Mouse (Mus musculus): ENCODE results near the gene Tufm.

DNA sequence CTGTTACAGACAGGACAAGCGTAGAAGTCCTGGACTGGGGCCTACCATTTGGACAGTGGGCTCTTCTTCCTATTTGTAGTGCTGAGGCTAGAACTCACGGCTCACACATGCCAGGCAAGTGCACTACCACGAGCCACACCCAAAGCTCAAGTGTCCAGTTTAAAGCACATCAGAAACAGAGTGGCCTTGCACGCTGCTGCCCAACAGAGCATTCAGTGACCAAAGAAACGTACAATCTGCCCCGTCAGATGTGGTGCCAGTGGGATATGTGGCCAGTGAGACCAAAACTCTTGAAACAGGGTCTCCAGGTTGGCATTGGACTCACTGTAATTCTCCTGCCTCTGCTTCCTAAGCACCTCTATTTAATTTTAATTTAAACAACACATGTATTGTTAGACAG is 36.5 kb upstream of the Tufm start:
- TF ChIP-seq CTCF (IDR thresholded peaks at IDR 0.05; ENCODE audit: low read depth), result no peak
- no peak for TF ChIP-seq EP300 (IDR thresholded peaks at IDR 0.05; ENCODE audit: low read depth)
